Mouse (Mus musculus): ENCODE data around the gene Insyn1. TPM values are rescaled to one million over a fixed set of nuclear protein-coding genes. Genes with fewer than 3 reads are reported as not detected.

The Insyn1 gene
- polyA plus RNA-seq, 1 experiment = 4.2 TPM

DNA sequence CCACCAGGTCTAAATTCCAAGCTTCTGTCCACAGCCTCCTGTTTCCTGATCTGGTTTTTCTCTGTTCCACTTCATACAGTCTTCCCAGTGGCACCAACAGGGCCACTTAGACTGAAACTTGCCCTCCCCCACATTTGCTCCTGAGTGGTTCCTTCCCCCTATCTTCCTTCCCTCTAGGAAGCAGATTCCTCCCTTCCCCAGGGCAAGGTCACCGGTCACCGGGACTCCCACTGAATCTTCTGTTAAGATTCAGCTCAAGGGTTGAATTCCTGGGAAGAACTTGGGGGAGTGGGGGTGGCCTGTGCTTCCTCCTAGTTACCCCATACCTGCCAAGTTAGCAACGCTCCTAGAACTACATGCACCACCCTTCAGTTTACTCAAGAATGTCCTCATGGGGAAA lies 1.3 kb upstream of the Insyn1 start:
- DNase-seq (ENCODE audit: low read depth) = no peak

- no peak for DNase-seq (ENCODE audit: low read depth)
Measured at GRCm38 (mm10) chr9:58489133-58489864, 896 bp downstream of the Insyn1 start.

GRCm38 (mm10) chr9:58489865-58490165 lies 1.4 kb downstream of the Insyn1 start:
- no peak for DNase-seq (ENCODE audit: low read depth)

GRCm38 (mm10) chr9:58490391-58490790 lies 2.0 kb downstream of the Insyn1 start:
- DNase-seq (ENCODE audit: low read depth) = no peak

- no peak for DNase-seq (ENCODE audit: low read depth)
Measured at GRCm38 (mm10) chr9:58495035-58495434, 6.6 kb downstream of the Insyn1 start.

- no peak for DNase-seq (ENCODE audit: low read depth)
Measured at GRCm38 (mm10) chr9:58496470-58497182, 8.2 kb downstream of the Insyn1 start.

- DNase-seq (ENCODE audit: low read depth) = no peak
Measured at GRCm38 (mm10) chr9:58497942-58498341, 9.5 kb downstream of the Insyn1 start.

DNA sequence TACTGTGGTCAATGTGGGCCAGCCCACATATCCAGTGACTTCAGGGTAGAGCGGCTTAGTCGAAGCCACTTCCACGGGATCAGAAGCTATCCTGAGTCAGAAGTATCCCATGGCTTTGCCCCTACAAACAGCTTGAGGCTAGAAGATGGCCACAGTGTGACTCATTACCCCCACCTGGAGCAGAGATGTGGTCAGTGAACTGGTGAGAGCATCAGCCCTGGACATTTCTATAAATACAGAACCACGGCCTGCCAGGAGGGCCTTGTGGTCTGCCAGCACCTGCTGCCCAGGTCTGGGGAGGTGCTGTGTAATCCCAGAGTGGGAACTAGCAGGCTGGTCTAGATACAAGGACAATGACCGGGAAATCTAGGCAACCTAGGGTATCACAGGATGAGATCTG lies 12.5 kb downstream of the Insyn1 start:
- no peak for DNase-seq (ENCODE audit: low read depth)

DNA sequence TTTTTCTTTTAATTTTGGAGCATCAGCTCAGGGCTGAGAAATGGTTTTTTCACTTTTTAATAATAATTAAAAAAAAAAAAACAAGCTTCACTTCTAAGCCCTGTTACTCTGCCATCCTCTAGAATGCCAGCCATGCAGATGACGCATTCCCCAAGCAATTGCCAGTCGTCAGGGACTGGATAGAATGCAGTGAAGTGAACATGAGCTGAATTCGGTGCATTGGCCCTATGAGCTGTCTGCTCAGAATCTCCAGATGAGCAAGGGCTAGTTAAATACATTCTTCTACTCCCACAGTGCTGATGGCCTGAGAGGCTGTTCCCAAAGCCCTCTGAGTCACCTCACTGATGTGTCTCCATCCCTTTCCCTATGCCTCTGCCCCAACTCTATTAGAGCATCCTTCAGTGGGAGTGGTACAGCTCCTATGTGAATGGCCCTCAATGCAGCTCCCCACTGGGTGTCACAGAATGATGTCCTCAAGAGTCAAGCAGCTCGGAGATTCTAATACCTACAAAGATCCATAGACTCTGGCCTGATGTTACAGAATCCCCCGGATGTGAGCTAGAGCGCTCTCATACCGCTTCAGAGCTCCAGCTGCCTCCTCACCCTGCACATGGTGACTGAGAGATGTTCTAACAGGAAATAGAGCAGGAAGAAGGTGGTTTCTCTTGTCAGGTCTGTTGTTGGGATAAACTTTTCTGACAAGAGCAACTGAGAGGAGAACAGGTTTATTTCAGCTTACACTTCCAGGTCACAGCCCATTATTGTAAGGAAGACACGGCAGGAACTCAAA lies 19.0 kb downstream of the Insyn1 start:
- no peak for DNase-seq (ENCODE audit: low read depth)

GRCm38 (mm10) chr9:58510452-58510851 lies 22.0 kb downstream of the Insyn1 start:
- no peak for DNase-seq (ENCODE audit: low read depth)

DNA sequence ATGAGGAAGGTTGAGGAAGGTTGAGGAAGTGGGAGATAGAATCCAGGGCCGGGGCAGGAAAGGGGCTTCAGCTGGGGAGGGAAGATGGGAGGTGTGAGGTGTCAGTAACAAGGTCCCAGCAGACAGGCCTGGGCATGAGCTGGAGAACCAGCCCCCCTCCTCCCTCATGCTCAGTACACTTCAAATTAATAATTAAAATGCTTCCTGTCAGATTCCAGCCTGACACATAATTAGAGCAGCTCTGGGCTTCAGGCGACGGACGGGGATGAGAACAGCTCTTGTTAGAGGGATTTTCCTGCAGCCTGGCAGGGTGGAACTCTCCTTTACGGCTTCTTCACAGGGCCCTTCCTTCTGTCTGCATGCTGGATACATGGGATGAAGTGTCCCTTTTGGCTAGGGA lies 25.3 kb downstream of the Insyn1 start:
- no peak for DNase-seq (ENCODE audit: low read depth)

DNA sequence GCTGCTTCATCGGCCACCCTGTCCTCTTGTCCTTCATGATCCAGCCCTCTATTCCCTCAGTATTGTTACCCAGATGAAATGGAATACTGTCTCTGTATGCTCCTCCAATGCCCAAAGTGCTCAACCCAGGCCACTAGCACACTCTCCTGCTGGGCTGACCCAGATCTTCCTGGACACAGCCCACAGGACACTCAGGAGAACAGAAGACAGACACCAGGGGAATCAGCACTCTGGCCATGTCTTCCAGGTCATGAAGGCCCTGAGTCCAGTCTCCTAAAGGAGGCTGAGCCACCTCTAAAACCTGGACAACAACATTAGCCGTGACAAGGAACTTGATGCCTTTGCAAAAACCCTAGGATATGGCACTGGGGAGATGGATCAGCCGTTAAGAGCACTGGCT lies 28.1 kb downstream of the Insyn1 start:
- no peak for DNase-seq (ENCODE audit: low read depth)

- no peak for DNase-seq (ENCODE audit: low read depth)
Measured at GRCm38 (mm10) chr9:58517866-58518750, 29.7 kb downstream of the Insyn1 start.

- DNase-seq (ENCODE audit: low read depth) = no peak
Measured at GRCm38 (mm10) chr9:58519953-58520352, 31.6 kb downstream of the Insyn1 start.

DNA sequence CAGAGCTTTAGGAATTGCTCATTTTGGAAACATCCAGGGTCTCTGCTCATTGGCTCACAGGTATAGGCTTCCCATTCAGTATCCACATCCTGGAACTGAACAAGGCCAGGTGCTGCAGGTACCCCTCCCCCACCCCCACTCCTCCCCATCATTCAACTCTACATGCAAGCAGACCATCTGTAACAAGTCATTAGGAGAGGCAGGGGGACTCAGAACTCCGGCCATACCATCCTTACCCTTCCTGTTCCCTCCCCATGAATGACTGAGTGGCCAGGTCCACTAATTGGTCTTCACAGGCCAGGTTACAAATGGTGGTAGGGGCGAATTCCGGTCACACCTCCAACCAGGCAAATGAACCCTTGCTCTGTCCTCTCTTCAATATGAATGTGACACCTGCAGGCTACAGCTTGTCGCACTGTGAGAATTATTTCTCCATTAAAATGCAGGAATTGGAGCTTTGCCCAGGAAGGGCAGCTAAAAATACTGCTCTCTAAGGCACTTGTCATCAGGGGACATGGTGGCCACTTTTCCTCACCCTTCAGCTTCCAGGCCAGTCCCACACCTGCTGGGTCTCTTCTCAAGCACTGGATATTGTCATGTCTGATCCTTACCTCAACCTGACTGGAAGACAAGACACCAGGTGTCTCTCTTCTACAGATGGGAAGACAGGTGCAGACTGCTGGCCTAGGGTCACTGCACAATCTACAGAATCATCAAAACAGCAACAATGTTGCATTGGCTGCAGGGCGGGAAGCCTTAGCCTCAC lies 32.6 kb downstream of the Insyn1 start:
- DNase-seq (ENCODE audit: low read depth) = no peak

DNA sequence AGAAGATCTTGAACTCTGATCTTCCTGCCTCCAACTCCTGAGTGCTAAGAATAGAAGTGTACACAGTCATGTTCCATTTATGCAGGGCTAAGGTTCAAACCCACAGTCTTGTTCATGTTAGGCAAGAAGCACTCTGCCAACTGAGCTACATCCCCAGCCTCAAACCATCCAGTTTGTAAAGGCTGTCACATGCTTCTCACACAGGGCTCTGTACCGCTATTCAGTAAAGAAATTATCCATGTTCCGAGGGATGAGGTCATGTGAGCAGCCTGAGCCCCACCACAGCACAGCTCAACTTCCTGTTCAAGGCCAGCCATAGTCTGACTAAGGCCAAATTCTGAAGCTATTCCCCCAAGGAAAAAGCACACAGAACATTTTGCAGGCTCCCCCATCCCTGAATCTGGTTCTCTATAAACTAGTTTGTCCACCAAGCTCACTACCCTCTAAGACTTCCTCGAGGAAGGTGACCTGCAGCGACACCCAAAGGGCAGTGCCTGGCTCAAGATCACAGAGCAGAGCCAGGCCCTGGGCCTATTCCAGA lies 33.5 kb downstream of the Insyn1 start:
- DNase-seq (ENCODE audit: low read depth) = no peak

DNA sequence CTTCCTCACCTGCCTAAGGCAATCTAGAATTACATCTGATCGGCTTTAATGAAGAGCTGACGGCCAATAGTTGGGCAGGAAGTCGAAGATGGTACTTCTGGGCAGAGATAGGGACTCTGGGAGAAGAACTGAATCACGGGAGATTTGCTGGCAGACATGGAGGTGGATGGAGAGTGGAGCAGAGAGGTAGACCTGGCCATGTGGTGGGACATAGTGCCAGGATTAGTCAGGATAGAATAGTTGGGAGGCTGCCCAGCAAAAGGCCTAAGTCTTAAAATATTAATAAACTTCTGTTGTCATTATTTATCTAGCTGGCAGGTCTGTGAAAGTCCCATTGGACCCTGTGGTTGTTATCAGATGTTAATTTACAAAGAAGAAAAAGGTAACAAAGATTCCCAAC lies 36.7 kb downstream of the Insyn1 start:
- no peak for DNase-seq (ENCODE audit: low read depth)

DNA sequence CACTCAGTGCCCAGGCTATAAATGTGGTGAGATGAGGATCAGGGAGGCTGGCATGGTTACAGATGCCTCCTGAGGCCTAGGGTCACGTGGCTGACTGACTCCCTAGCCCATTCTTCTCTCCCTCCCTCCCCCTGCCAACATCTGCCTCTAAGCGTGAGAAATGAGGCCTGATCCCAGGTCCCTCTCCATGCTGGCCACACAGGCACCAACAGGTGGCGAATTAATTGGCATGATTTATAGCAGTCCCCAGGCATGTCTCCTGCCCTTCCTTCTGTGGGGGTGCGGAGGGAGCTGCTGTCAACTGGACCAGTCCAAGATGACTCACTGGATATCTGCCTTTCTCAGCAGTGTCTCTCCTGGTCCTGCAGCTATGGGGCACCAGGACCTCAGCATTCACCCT lies 39.4 kb downstream of the Insyn1 start:
- DNase-seq (ENCODE audit: low read depth) = no peak

DNA sequence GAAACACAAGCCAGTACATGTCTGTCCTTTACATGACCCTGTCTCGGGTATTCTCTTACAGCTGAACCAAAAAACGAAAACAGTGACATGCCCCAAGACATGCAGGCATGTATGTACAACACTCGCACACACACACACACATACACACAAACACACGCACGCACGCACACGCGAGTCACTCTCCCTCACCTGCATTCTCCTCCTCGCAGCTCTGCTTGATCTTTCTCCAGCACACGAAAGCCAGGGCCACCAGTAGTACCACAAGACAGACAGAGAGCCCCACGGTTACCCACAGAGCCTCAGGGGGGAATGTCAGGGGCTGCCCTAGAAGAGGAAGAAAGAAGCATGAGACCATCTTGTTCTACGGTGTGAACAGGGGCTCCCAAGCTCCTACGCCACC lies 42.0 kb downstream of the Insyn1 start:
- no peak for DNase-seq (ENCODE audit: low read depth)

DNA sequence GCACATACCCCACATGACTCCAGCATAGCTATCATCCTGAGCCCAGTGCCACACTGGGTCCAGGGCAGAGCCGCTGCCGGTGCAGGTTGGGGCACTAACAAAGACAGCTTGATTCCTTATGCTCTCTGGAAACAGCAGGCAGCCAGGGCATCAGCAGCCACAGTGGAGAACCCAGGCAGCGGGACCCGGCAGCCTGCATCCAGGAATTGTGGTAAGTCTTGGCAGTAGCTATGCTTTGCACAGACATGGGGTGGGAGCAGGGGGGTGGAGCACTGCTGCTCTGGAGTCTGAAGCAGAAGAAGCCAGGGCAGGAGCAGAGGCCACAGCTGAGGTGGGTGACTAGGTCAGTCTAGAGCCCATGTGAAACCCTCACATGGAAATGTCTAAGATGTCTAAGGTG lies 43.8 kb downstream of the Insyn1 start:
- no peak for DNase-seq (ENCODE audit: low read depth)

- DNase-seq (ENCODE audit: low read depth) = no peak
Measured at GRCm38 (mm10) chr9:58533322-58533721, 44.9 kb downstream of the Insyn1 start.

Data from gonadal fat pad, adult 2 months (tissue).